Mouse (Mus musculus): Measurements from ENCODE around the gene Hist2h2aa2.

DNA sequence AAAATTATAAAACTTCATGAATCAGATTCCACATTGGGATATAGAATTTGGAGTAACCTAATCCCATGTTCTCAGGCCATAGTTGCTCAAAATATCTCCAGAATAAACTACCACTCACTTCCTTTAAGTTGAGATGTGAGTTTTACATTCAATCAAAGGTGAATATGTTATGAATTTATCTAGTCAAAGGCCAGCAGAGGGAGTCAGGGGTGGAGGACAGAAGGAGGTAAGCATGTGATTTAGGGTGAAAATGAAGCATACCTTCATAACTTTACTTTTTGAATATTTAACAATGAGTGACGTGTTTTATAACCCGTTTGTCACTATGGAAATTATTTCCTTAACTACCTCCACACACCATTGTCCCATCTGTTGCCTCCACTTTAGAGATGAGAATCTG, 5.2 kb downstream of the Hist2h2aa2 start:
- no peak for TF ChIP-seq POLR2A (IDR thresholded peaks at IDR 0.05; ENCODE audit: insufficient read length, low read depth)
- TF ChIP-seq MAX (IDR thresholded peaks at IDR 0.05; ENCODE audit: low read depth), result no peak

Data from myocyte (in vitro differentiated cells).